Mouse (Mus musculus): ENCODE data around the gene Smgc.
"Not testable (repeated sequence)": the region's sequence is repeated elsewhere in the genome, so short reads cannot be mapped to it uniquely, and the experiment has no call there.

Smgc gene

GRCm38 (mm10) chr15:91837965-91838364, at the start of gene Smgc:
TSS of gene Smgc (plus strand) at chr15:91838265.
- DNase-seq (ENCODE audit: low spot score): no peak

DNA sequence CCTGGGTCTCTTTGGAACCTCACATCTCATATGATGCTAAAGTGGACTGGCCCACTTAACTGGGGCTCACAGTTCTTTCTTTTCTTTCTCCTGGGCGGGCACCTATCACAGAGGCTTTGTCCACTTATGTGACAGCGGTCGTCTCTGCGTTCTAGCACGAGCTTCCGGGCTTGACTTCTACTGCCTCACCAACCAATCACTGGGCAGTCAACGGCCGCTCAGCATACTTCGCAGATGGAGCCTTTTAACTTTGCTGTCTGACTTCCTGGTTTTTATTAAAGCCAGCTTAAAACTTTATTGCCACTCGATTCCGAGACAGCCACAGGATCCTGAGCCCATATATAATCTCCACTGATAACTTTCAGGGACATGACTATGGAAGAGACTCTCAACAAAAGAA, 49.7 kb upstream of the Smgc start:
- no peak for DNase-seq (ENCODE audit: low spot score)

DNA sequence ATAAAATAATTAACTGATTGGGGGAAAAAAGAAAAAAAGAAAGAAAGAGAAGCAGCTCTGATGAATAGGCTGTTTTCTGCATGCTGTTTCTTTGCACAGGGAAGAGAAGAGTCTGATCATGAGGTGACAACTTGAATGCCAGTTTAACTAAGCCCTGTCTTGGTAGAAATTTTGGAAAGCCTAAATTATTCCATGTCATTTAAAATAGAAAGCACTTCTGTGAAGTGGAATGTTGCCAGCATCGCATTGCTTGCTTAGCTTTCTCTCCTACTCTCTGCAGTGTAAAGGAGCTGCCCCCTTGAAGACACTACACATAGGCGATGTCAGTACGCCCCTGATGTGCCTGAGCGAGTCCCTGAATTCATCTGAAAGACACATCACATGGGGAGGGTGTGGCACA, 31.6 kb upstream of the Smgc start:
- no peak for DNase-seq (ENCODE audit: low spot score)

DNA sequence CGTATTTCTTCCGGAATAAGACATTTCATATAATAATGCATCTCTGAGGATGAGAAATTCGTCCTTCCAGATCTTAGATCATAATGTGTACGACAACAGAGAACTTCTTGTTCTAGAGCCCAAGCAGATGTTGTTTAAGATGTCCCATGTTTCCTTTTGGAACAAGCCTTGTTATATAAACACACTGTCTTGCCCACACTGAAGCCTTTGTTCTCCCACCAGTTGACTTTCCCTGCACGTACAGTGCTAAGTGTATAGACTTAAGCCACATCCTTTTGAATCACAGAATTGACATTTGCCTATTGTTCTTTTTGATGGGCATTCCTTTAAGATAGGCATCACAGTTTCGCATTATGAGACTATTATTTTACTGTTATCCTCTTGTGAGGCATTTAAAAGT, 2.7 kb upstream of the Smgc start:
- DNase-seq (ENCODE audit: low spot score): no peak

- DNase-seq (ENCODE audit: low spot score): not testable (repeated sequence)
Observed at GRCm38 (mm10) chr15:91864130-91864529, 26.1 kb downstream of the Smgc start.

DNA sequence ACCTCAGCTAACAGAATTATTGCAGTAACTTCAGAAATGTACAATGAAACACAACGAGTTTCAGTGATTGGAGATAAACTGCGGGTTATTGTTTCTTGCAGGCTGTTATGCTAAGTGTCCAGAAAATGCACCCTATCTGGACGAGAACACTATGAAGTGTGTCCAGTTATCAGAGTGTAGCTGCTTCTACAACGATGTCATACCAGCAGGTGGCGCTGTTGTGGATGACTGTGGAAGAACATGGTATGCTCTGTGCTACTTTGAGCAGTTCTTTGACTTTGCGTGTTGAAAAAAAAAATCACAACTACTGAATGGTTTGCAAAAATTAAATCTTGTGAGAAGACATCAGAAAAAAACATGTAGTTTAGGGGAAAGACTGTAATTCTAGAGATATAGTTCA, 62.2 kb downstream of the Smgc start:
- no peak for DNase-seq (ENCODE audit: low spot score)

DNA sequence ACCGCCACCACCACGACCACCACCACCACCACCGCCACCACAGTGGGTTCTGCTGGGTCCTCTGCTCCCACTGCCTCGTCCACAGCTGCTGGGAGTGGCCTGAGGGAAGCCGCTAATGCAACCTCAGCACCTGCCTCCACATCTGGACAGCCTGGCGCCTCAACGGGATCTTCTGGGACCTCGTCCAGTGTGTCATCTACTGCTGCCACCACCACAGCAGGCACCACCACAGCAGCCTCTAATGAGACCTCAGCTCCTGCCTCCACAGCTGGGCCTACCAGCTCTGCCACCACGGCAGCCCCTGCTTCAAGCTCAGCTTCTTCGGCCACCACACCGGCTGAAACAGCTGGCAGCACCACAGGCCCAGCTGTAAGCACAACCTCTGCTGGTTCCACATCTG, 69.0 kb downstream of the Smgc start:
- peak; percentile 51 for DNase-seq (ENCODE audit: low spot score)
